Mouse (Mus musculus) splenic B cell, adult 2 months (primary cell): ENCODE measurements around the gene Dhrs3.

ENCODE experiments used
- DNase-seq: peaks from one replicate; pipeline ENCODE4 v3.0.0-alpha.2; 2011; ENCODE audit warnings: low read depth, low spot score
- H3K27me3 ChIP-seq: 2 replicates; pipeline ENCODE4 v1.6.1; 2012; ENCODE audit warnings: mild to moderate bottlenecking, low read length, moderate library complexity, mixed read lengths; ENCODE audit not compliant: control insufficient read depth, poor library complexity, insufficient read depth, severe bottlenecking
- H3K36me3 ChIP-seq: 2 replicates; pipeline ENCODE4 v1.6.1; 2012; ENCODE audit warnings: mild to moderate bottlenecking, low read length, moderate library complexity, mixed read lengths; ENCODE audit not compliant: control insufficient read depth, poor library complexity, insufficient read depth, severe bottlenecking

Dhrs3 gene

GRCm38 (mm10) chr4:144891743-144892132 is 889 bp upstream of the Dhrs3 start:
- Histone ChIP-seq H3K36me3 (no peaks in the 10 kb centered on the region), H3K27me3 (no peaks in the 10 kb centered on the region)
- no peak for DNase-seq

GRCm38 (mm10) chr4:144892937-144893272 is 278 bp downstream of the Dhrs3 start:
- no peak for DNase-seq
- no peaks in the 10 kb centered on the region for H3K36me3 ChIP-seq

GRCm38 (mm10) chr4:144893561-144894486 is 1.2 kb downstream of the Dhrs3 start:
- DNase-seq: peak; percentile 46
- no peaks in the 10 kb centered on the region for H3K27me3 ChIP-seq
- H3K36me3 ChIP-seq: no peaks in the 10 kb centered on the region

More at GRCm38 (mm10) chr4:144892937-144893272, 278 bp downstream of the Dhrs3 start:
- no peaks in the 10 kb centered on the region for H3K27me3 ChIP-seq

- H3K36me3 ChIP-seq: no peaks in the 10 kb centered on the region
- H3K27me3 ChIP-seq: no peaks in the 10 kb centered on the region
- DNase-seq: no peak
Observed at GRCm38 (mm10) chr4:144894487-144895210, 2.0 kb downstream of the Dhrs3 start.

- no peaks in the 10 kb centered on the region for H3K36me3 ChIP-seq
- no peak for DNase-seq
- H3K27me3 ChIP-seq: no peaks in the 10 kb centered on the region
Observed at GRCm38 (mm10) chr4:144895211-144895590, 2.6 kb downstream of the Dhrs3 start.

- DNase-seq: no peak
- Histone ChIP-seq H3K36me3 (no peaks in the 10 kb centered on the region), H3K27me3 (no peaks in the 10 kb centered on the region)
Observed at GRCm38 (mm10) chr4:144896321-144896720, 3.7 kb downstream of the Dhrs3 start.

- Histone ChIP-seq H3K36me3 (no peaks in the 10 kb centered on the region), H3K27me3 (no peaks in the 10 kb centered on the region)
- DNase-seq: no peak
Observed at GRCm38 (mm10) chr4:144898036-144898649, 5.5 kb downstream of the Dhrs3 start.

- no peaks in the 10 kb centered on the region for H3K36me3 ChIP-seq
- no peaks in the 10 kb centered on the region for H3K27me3 ChIP-seq
- DNase-seq: no peak
Observed at GRCm38 (mm10) chr4:144898737-144899136, 6.1 kb downstream of the Dhrs3 start.

- no peaks in the 10 kb centered on the region for H3K27me3 ChIP-seq
- H3K36me3 ChIP-seq: no peaks in the 10 kb centered on the region
- DNase-seq: no peak
Observed at GRCm38 (mm10) chr4:144901561-144902111, 9.0 kb downstream of the Dhrs3 start.

GRCm38 (mm10) chr4:144903088-144903487 is 10.5 kb downstream of the Dhrs3 start:
- H3K36me3 ChIP-seq: no peaks in the 10 kb centered on the region
- no peaks in the 10 kb centered on the region for H3K27me3 ChIP-seq
- no peak for DNase-seq

- no peaks in the 10 kb centered on the region for H3K27me3 ChIP-seq
Observed at GRCm38 (mm10) chr4:144903932-144904331, 11.3 kb downstream of the Dhrs3 start.

GRCm38 (mm10) chr4:144905128-144905527 is 12.5 kb downstream of the Dhrs3 start:
- Histone ChIP-seq H3K27me3 (no peaks in the 10 kb centered on the region), H3K36me3 (no peaks in the 10 kb centered on the region)
- DNase-seq: no peak

More at GRCm38 (mm10) chr4:144903932-144904331, 11.3 kb downstream of the Dhrs3 start:
- no peaks in the 10 kb centered on the region for H3K36me3 ChIP-seq
- no peak for DNase-seq

- no peak for DNase-seq
- Histone ChIP-seq H3K36me3 (no peaks in the 10 kb centered on the region), H3K27me3 (no peaks in the 10 kb centered on the region)
Observed at GRCm38 (mm10) chr4:144906001-144906889, 13.6 kb downstream of the Dhrs3 start.
